Mouse (Mus musculus): ENCODE measurements at regions not wholly inside any gene's neighbourhood (a gene's known extent, or its start where the extent isn't known, plus 50 kb on each side); places are given as distances from the start of the nearest gene placed in this dataset.

GRCm38 (mm10) chr3:130794142-130794925, 64.1 kb upstream of the Rpl34 start:
- H3K4me3 ChIP-seq: no peak overlapping the region
- H3K36me3 ChIP-seq (ENCODE audit: control insufficient read depth, insufficient read depth): no peaks in the 10 kb centered on the region
- TF ChIP-seq MYOD1 (IDR thresholded peaks at IDR 0.05; ENCODE audit: control insufficient read depth in 1 of 3, insufficient read length in 2 of 3, low read depth in 2 of 3): no peak
- no peak for TF ChIP-seq TCF12 (IDR thresholded peaks at IDR 0.05; ENCODE audit: insufficient read depth, poor library complexity, severe bottlenecking)
- no peak for TF ChIP-seq SRF (IDR thresholded peaks at IDR 0.05; ENCODE audit: control insufficient read depth, insufficient read length, low read depth)
- TF ChIP-seq CEBPB (IDR thresholded peaks at IDR 0.05; ENCODE audit: insufficient read depth, poor library complexity, severe bottlenecking): no peak
- TF ChIP-seq POLR2AphosphoS2 (IDR thresholded peaks at IDR 0.05; ENCODE audit: insufficient read length, low read depth): no peak
- TF ChIP-seq TCF3 (IDR thresholded peaks at IDR 0.05; ENCODE audit: insufficient read length, low read depth): no peak
- TF ChIP-seq MYOG (IDR thresholded peaks at IDR 0.05; ENCODE audit: control insufficient read depth in 1 of 3, insufficient read depth in 1 of 3, insufficient read length in 2 of 3, low read depth in 2 of 3): no peak
- TF ChIP-seq MAX (IDR thresholded peaks at IDR 0.05; ENCODE audit: low read depth): no peak
- no peak for TF ChIP-seq REST (IDR thresholded peaks at IDR 0.05; ENCODE audit: insufficient read depth, insufficient read length)
- no peak for TF ChIP-seq USF1 (IDR thresholded peaks at IDR 0.05; ENCODE audit: low read depth)
- no peak for TF ChIP-seq POLR2A (IDR thresholded peaks at IDR 0.05; ENCODE audit: insufficient read length, low read depth)
- TF ChIP-seq E2F4 (IDR thresholded peaks at IDR 0.05; ENCODE audit: insufficient read depth): no peak
- H3ac ChIP-seq (ENCODE audit: control insufficient read depth, insufficient read length): no peak overlapping the region
- no peaks in the 10 kb centered on the region for H3K27me3 ChIP-seq (ENCODE audit: control insufficient read depth, insufficient read depth, insufficient read length)
- H3K4me2 ChIP-seq (ENCODE audit: low read depth): no peak overlapping the region
- H3K79me2 ChIP-seq (ENCODE audit: control insufficient read depth, insufficient read depth): no peaks in the 10 kb centered on the region

GRCm38 (mm10) chr3:130780706-130781240, 50.6 kb upstream of the Rpl34 start:
- Histone ChIP-seq H3K36me3 (ENCODE audit: control insufficient read depth, insufficient read depth) (no peaks in the 10 kb centered on the region), H3K4me3 (no peak overlapping the region), H3K79me2 (ENCODE audit: control insufficient read depth, insufficient read depth) (no peaks in the 10 kb centered on the region), H3K27me3 (ENCODE audit: control insufficient read depth, insufficient read depth, insufficient read length) (no peaks in the 10 kb centered on the region), H3K4me2 (ENCODE audit: low read depth) (no peak overlapping the region), H3ac (ENCODE audit: control insufficient read depth, insufficient read length) (no peak overlapping the region)
- TF ChIP-seq TCF12 (IDR thresholded peaks at IDR 0.05; ENCODE audit: insufficient read depth, poor library complexity, severe bottlenecking) (no peak), MYOG (IDR thresholded peaks at IDR 0.05; ENCODE audit: control insufficient read depth in 1 of 3, insufficient read depth in 1 of 3, insufficient read length in 2 of 3, low read depth in 2 of 3) (no peak), TCF3 (IDR thresholded peaks at IDR 0.05; ENCODE audit: insufficient read length, low read depth) (no peak), REST (IDR thresholded peaks at IDR 0.05; ENCODE audit: insufficient read depth, insufficient read length) (no peak), USF1 (IDR thresholded peaks at IDR 0.05; ENCODE audit: low read depth) (no peak), MYOD1 (IDR thresholded peaks at IDR 0.05; ENCODE audit: control insufficient read depth in 1 of 3, insufficient read length in 2 of 3, low read depth in 2 of 3) (no peak), POLR2A (IDR thresholded peaks at IDR 0.05; ENCODE audit: insufficient read length, low read depth) (no peak), CEBPB (IDR thresholded peaks at IDR 0.05; ENCODE audit: insufficient read depth, poor library complexity, severe bottlenecking) (no peak), POLR2AphosphoS2 (IDR thresholded peaks at IDR 0.05; ENCODE audit: insufficient read length, low read depth) (no peak), E2F4 (IDR thresholded peaks at IDR 0.05; ENCODE audit: insufficient read depth) (no peak), SRF (IDR thresholded peaks at IDR 0.05; ENCODE audit: control insufficient read depth, insufficient read length, low read depth) (no peak), MAX (IDR thresholded peaks at IDR 0.05; ENCODE audit: low read depth) (no peak)

Measured in myocyte (in vitro differentiated cells).